Mouse (Mus musculus) CH12.LX (cell line): ENCODE results near the gene Pik3r4. TPM values are rescaled to one million over a fixed set of nuclear protein-coding genes. Genes with fewer than 3 reads are reported as not detected.

Experiments
- DNase-seq: peaks from one replicate; pipeline ENCODE4 v3.0.0-alpha.2; 2013; ENCODE audit errors: extremely low read depth
- H3K27ac ChIP-seq: 2 replicates; pipeline ENCODE4 v1.5.1; 2012; ENCODE audit warnings: low read depth, mild to moderate bottlenecking, control low read depth, moderate library complexity; ENCODE audit not compliant: insufficient read depth
- H3K27me3 ChIP-seq: replicated peaks from 2 replicates; pipeline ENCODE3; 2012; ENCODE audit warnings: inconsistent platforms
- H3K36me3 ChIP-seq, 2 experiments: replicated peaks in 1 of 2; 2 replicates each; pipeline versions ENCODE3 to v1.6.1; 2012; ENCODE audit warnings: inconsistent platforms in 1 of 2, low read length in 1 of 2, mild to moderate bottlenecking in 1 of 2, mixed read lengths in 1 of 2, moderate library complexity in 1 of 2; ENCODE audit not compliant: control insufficient read depth in 1 of 2, insufficient read depth in 1 of 2
- H3K4me1 ChIP-seq, 2 experiments: 2 replicates each; pipeline ENCODE4 v1.6.1; 2012; ENCODE audit warnings: inconsistent platforms in 1 of 2, moderate library complexity in 1 of 2; ENCODE audit not compliant: insufficient read depth in 2 of 2, control insufficient read depth in 1 of 2
- H3K4me2 ChIP-seq: 2 replicates; pipeline ENCODE4 v1.6.1; 2012; ENCODE audit warnings: low read depth, mild to moderate bottlenecking, control low read depth; ENCODE audit not compliant: poor library complexity, insufficient read depth, severe bottlenecking
- H3K4me3 ChIP-seq, 3 experiments: fragments of 150-350 bp in 1 of 3; sonication (generic) in 1 of 3; replicated peaks in 1 of 3; 2 replicates each; pipeline versions ENCODE3 to v1.5.1; 2011 to 2012; ENCODE audit warnings: low read depth in 2 of 3, low read length in 2 of 3, mild to moderate bottlenecking in 2 of 3, moderate library complexity in 2 of 3, control low read depth in 1 of 3, improper control_type of control experiment in 1 of 3, inconsistent platforms in 1 of 3, mixed read lengths in 1 of 3; ENCODE audit not compliant: poor library complexity in 1 of 3
- H3K79me2 ChIP-seq: replicated peaks from 2 replicates; pipeline ENCODE4 v1.6.1; 2012; ENCODE audit warnings: mild to moderate bottlenecking, moderate library complexity; ENCODE audit not compliant: control insufficient read depth, poor library complexity, insufficient read depth, severe bottlenecking; ENCODE audit errors: extremely low read depth
- H3K9ac ChIP-seq: 2 replicates; pipeline ENCODE4 v1.6.1; 2012; ENCODE audit warnings: low read depth, mild to moderate bottlenecking, control low read depth, moderate library complexity; ENCODE audit not compliant: insufficient read depth
- H3K9me3 ChIP-seq: replicated peaks from 2 replicates; pipeline ENCODE3; 2012; ENCODE audit warnings: low read length, inconsistent platforms, mixed read lengths
- BHLHE40 ChIP-seq: IDR thresholded peaks from 2 replicates; pipeline ENCODE4 v1.6.1; 2011; ENCODE audit warnings: mild to moderate bottlenecking, low read depth, low read length, improper control_type of control experiment
- CHD1 ChIP-seq: IDR thresholded peaks from 2 replicates; pipeline ENCODE4 v1.6.1; 2012; ENCODE audit warnings: low read depth, low read length, improper control_type of control experiment, inconsistent platforms
- CTCF ChIP-seq, 2 experiments: IDR thresholded peaks in 1 of 2; conservative IDR thresholded peaks in 1 of 2; 2 replicates each; pipeline ENCODE4 v1.5.1; 2011 to 2012; ENCODE audit warnings: low read depth in 2 of 2, low read length in 2 of 2, improper control_type of control experiment in 1 of 2, inconsistent platforms in 1 of 2, mild to moderate bottlenecking in 1 of 2, moderate library complexity in 1 of 2
- ELF1 ChIP-seq: IDR thresholded peaks from 2 replicates; pipeline ENCODE4 v1.6.1; 2014; ENCODE audit warnings: low read depth, mild to moderate bottlenecking, inconsistent platforms, low read length, improper control_type of control experiment
- ETS1 ChIP-seq: conservative IDR thresholded peaks from 2 replicates; pipeline ENCODE4 v1.6.1; 2012; ENCODE audit warnings: low read depth, mild to moderate bottlenecking, inconsistent platforms, low read length, improper control_type of control experiment, moderate library complexity
- IRF4 ChIP-seq: IDR thresholded peaks from 2 replicates; pipeline ENCODE4 v1.6.1; 2014; ENCODE audit warnings: low read depth, mild to moderate bottlenecking, inconsistent platforms, low read length, improper control_type of control experiment
- KAT2A ChIP-seq: IDR thresholded peaks from 2 replicates; pipeline ENCODE4 v1.6.1; 2012; ENCODE audit warnings: low read length, improper control_type of control experiment, inconsistent platforms; ENCODE audit not compliant: insufficient replicate concordance
- MAFK ChIP-seq: IDR thresholded peaks from 2 replicates; pipeline ENCODE4 v1.6.1; 2011; ENCODE audit warnings: low read length, improper control_type of control experiment; ENCODE audit not compliant: insufficient replicate concordance
- MAZ ChIP-seq: IDR thresholded peaks from 2 replicates; pipeline ENCODE4 v1.6.1; 2012; ENCODE audit warnings: low read depth, mild to moderate bottlenecking, inconsistent platforms, low read length, improper control_type of control experiment, moderate library complexity
- MXI1 ChIP-seq: IDR thresholded peaks from 2 replicates; pipeline ENCODE4 v1.6.1; 2011; ENCODE audit warnings: mild to moderate bottlenecking, low read depth, low read length, improper control_type of control experiment
- MYC ChIP-seq: IDR thresholded peaks from 2 replicates; pipeline ENCODE4 v1.6.1; 2011; ENCODE audit warnings: low read depth, mild to moderate bottlenecking, improper control_type of control experiment, low read length
- NELFE ChIP-seq: IDR thresholded peaks from 2 replicates; pipeline ENCODE4 v1.6.1; 2011; ENCODE audit warnings: low read depth, low read length, improper control_type of control experiment
- NRF1 ChIP-seq: IDR thresholded peaks from 2 replicates; pipeline ENCODE4 v1.6.1; 2014; ENCODE audit warnings: low read depth, mild to moderate bottlenecking, inconsistent platforms, low read length, improper control_type of control experiment, moderate library complexity
- PAX5 ChIP-seq: IDR thresholded peaks from 2 replicates; pipeline ENCODE4 v1.6.1; 2012; ENCODE audit warnings: low read length, inconsistent platforms, mixed read lengths
- POLR2A ChIP-seq: IDR thresholded peaks from 2 replicates; pipeline ENCODE4 v1.6.1; 2011; ENCODE audit warnings: low read depth, mild to moderate bottlenecking, improper control_type of control experiment, low read length
- POLR2AphosphoS2 ChIP-seq: IDR thresholded peaks from 2 replicates; pipeline ENCODE4 v1.6.1; 2011; ENCODE audit warnings: low read depth, low read length, improper control_type of control experiment
- RAD21 ChIP-seq: IDR thresholded peaks from 2 replicates; pipeline ENCODE4 v1.6.1; 2011; ENCODE audit warnings: low read depth, mild to moderate bottlenecking, low read length, improper control_type of control experiment, moderate library complexity
- SIN3A ChIP-seq: IDR thresholded peaks from 2 replicates; pipeline ENCODE4 v1.6.1; 2012; ENCODE audit warnings: low read length, improper control_type of control experiment, inconsistent platforms
- SMC3 ChIP-seq: IDR thresholded peaks from 2 replicates; pipeline ENCODE4 v1.6.1; 2011; ENCODE audit warnings: low read depth, low read length, improper control_type of control experiment
- TBP ChIP-seq: conservative IDR thresholded peaks from 2 replicates; pipeline ENCODE4 v1.6.1; 2011; ENCODE audit warnings: low read depth, low read length, improper control_type of control experiment
- USF2 ChIP-seq: conservative IDR thresholded peaks from 2 replicates; pipeline ENCODE4 v1.6.1; 2011; ENCODE audit warnings: low read depth, low read length, improper control_type of control experiment
- ZKSCAN1 ChIP-seq: IDR thresholded peaks from 2 replicates; pipeline ENCODE4 v1.6.1; 2012; ENCODE audit warnings: low read depth, inconsistent platforms, low read length, improper control_type of control experiment, borderline replicate concordance
- ZMIZ1 ChIP-seq: IDR thresholded peaks from 2 replicates; pipeline ENCODE4 v1.6.1; 2012; ENCODE audit warnings: low read depth, mild to moderate bottlenecking, inconsistent platforms, low read length, improper control_type of control experiment
- ZNF384 ChIP-seq: IDR thresholded peaks from 2 replicates; pipeline ENCODE4 v1.6.1; 2012; ENCODE audit warnings: low read depth, low read length, improper control_type of control experiment, inconsistent platforms
- dilution Hi-C: fragments of 300-500 bp; cut with MboI; formaldehyde crosslinking; loops from 2 replicates; pipeline ENCODE4 v1.14.3; 2020; ENCODE audit warnings: low sequenced_read_pairs; ENCODE audit not compliant: extremely low pct_unique_long_range_greater_than_20kb, extremely low pct_ligation_motif_present
- in situ Hi-C: fragments of 300-500 bp; cut with MboI; formaldehyde crosslinking; loops from 3 replicates; pipeline ENCODE4 v1.14.3; 2019; ENCODE audit warnings: low sequenced_read_pairs, low pct_ligation_motif_present, low pct_unique_long_range_greater_than_20kb, mixed read lengths
- polyA plus RNA-seq: library from polyadenylated mRNA; unstranded; fragments of >175 nt; gene quantifications from 2 replicates; pipeline ENCODE4 v1.2.1, GENCODE M21; 2012; ENCODE audit warnings: low read depth; ENCODE audit not compliant: insufficient read length
- total RNA-seq, 2 experiments: library from RNA; depleted of rRNA; stranded (reverse); fragments of 300-350 nt in 1 of 2; fragments of >200 nt in 1 of 2; gene quantifications; 2 replicates each; pipeline ENCODE4 v1.2.3; 2012 to 2014

Gene Pik3r4
- total and polyA plus RNA-seq, 3 experiments: 11.4 to 24.5 (median 18.3) TPM

DNA sequence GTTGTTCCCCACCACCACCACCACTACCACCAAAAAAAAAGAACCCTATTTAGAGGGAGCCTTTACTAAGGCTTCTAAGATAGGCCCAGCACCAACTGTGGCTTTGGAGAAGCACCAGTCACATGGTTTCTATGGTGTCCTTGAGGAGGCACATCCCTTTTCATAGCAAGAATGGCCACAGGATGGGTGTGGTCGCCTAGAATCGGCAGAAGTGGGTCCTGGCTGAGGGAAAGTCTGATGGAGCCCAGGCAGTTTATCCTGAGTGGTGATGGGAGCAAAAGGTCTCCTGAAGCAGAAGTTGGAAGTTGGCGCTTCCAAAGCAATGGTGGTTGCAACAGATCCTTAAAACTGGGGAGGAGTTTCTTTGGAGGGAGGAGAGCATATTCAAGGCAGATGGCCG is 43.9 kb upstream of the Pik3r4 start:
- no peak overlapping the region for H3K9ac ChIP-seq
- H3K27ac ChIP-seq: no peak overlapping the region
- no peaks in the 10 kb centered on the region for H3K27me3 ChIP-seq
- H3K79me2 ChIP-seq: no peaks in the 10 kb centered on the region
- dilution Hi-C loops: no loop called here
- peaks cover 3% of the 10 kb centered on the region for H3K9me3 ChIP-seq
- H3K4me3 ChIP-seq: no peak overlapping the region
- in situ Hi-C loops: no loop called here
- no peak for TF ChIP-seq MXI1
- TF ChIP-seq NRF1: no peak
- no peak for TF ChIP-seq RAD21
- TF ChIP-seq SMC3: no peak
- TF ChIP-seq NELFE: no peak
- no peak for TF ChIP-seq POLR2AphosphoS2
- no peak for TF ChIP-seq ETS1
- TF ChIP-seq CTCF (conservative IDR thresholded peaks at IDR 0.05 in 1 of 2, IDR thresholded peaks at IDR 0.05 in 1 of 2; ENCODE audit: low read depth in 2 of 2, low read length in 2 of 2): no peak
- TF ChIP-seq KAT2A: no peak
- TF ChIP-seq POLR2A: no peak
- TF ChIP-seq ZMIZ1: no peak
- TF ChIP-seq ZNF384: no peak
- no peak for TF ChIP-seq ZKSCAN1
- no peak for TF ChIP-seq SIN3A
- no peak for TF ChIP-seq BHLHE40
- no peaks in the 10 kb centered on the region for H3K4me1 ChIP-seq
- no peak overlapping the region for H3K4me2 ChIP-seq
- H3K36me3 ChIP-seq: no peaks in the 10 kb centered on the region
- no peak for DNase-seq

DNA sequence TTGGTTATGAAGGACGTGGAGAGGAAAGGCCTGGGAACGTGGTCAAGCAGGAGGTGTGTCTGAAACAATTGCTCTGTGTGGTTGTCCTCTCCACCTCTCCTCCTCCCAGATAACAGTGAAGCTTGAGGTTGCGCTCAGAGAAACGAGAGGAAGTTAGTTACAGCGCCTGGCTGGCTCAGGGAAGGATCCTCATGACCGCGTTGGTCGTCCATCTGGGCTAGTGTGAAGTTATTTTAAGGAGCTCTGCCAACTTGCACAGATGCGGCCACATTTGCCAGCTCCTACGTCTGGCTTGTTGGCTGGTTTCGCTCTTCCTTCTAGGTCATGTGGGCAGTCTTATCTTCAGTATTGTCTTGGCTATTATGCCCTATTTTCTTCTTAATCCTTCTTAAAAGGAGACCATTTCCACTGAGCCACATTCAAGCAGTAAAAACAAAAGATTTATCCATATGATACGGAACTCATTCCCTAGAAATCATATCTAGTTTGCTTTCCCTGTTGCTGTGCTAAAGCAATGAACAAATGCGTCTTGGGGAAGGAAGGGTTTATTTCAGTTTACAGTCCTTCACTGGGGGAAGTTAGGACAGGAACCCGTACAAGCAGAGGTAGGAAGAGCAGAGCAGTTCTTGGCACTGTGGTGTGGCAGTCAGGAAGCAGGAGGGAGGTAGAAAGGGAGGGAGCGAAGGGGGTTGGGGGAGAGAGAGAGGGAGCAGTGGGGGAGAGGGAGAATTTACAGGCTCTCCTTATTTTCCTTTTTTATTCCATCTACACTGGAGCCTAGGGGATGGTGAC is 30.6 kb upstream of the Pik3r4 start:
- TF ChIP-seq MAFK (no peak), MYC (no peak), NELFE (no peak), TBP (no peak), MAZ (no peak), POLR2A (no peak), CHD1 (no peak), IRF4 (no peak), ELF1 (no peak), NRF1 (no peak), USF2 (no peak), RAD21 (no peak), PAX5 (no peak), ZNF384 (no peak), KAT2A (no peak)
- in situ Hi-C loops (no loop called here), dilution Hi-C loops (no loop called here)
- Histone ChIP-seq H3K79me2 (no peaks in the 10 kb centered on the region), H3K36me3 (no peaks in the 10 kb centered on the region), H3K27ac (no peak overlapping the region), H3K4me3 (no peak overlapping the region), H3K9ac (no peak overlapping the region), H3K4me1 (no peaks in the 10 kb centered on the region), H3K9me3 (peaks cover 11% of the 10 kb centered on the region), H3K4me2 (no peak overlapping the region), H3K27me3 (peaks cover 2% of the 10 kb centered on the region)
- DNase-seq: no peak
